Mouse (Mus musculus): ENCODE data around the gene Fhad1. TPM values are rescaled to one million over a fixed set of nuclear protein-coding genes. Genes with fewer than 3 reads are reported as not detected.
"Not testable (repeated sequence)": the region's sequence is repeated elsewhere in the genome, so short reads cannot be mapped to it uniquely, and the experiment has no call there.

The Fhad1 gene
- polyA plus RNA-seq, 1 experiment from 2014 or later: 6.5 TPM

DNA sequence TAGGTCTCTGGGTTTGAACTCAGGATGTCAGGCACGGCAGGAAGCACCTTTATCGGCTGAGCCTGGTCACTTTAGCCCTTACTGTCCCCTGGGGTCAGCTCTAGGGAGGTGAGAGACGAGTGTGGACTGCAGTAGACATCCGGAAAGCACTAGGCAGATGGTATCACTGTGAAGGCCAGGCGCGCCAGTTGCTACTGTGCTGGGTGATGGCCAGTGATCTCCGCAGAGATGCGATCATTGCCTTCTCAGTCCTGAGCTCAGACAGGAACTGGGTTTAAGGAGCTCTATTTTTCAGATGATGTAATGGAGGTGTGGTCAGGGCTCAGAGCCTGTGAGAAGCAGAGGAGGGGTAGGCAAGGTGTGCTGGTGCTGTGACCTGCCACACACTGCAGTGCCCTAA is 40.7 kb upstream of the Fhad1 start:
- WGBS: 80% methylated on average over 8 of the region's 8 CpGs
- H3K27ac ChIP-seq (ENCODE audit: low read depth, low read length): no peak overlapping the region
- H3K4me3 ChIP-seq (ENCODE audit: low read length): no peak overlapping the region
- no peaks in the 10 kb centered on the region for H3K9me3 ChIP-seq (ENCODE audit: control insufficient read depth, low read length)
- H3K27me3 ChIP-seq (replicated peaks; ENCODE audit: control insufficient read depth, insufficient read depth, low read length): no peaks in the 10 kb centered on the region
- no peaks in the 10 kb centered on the region for H3K36me3 ChIP-seq (ENCODE audit: control insufficient read depth, insufficient read depth, low read length)
- H3K4me2 ChIP-seq (ENCODE audit: low read length): no peak overlapping the region
- no peak overlapping the region for H3K9ac ChIP-seq (ENCODE audit: low read depth, low read length)
- ATAC-seq: 0 out of 2 replicates have a peak, but pooled peaks have one; percentile 38
- peaks cover 2% of the 10 kb centered on the region; the same call in 1 of the 2 replicates for H3K4me1 ChIP-seq (ENCODE audit: control insufficient read depth, insufficient read depth, low read depth, low read length)

DNA sequence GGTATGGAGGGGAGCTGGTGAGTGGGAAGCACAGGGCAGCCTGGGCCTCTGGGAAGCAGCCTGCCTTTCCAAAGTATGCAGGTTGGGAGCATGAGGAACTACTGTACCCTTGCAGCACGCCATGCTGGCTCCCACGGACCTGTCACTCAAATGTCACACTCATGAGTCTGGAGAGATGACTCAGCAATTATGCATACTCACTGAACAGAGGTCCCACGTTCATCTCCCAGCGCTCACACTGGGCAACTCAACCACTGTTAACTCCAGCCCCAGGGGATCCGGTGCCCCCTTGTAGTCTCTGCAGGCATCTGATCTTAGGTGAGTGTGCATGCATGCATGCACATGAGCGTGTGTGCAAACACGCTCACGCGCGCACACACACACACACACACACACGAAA is 39.7 kb upstream of the Fhad1 start:
- Histone ChIP-seq H3K27ac (ENCODE audit: low read depth, low read length) (no peak overlapping the region), H3K4me1 (ENCODE audit: control insufficient read depth, insufficient read depth, low read depth, low read length) (peaks cover 2% of the 10 kb centered on the region; the same call in 1 of the 2 replicates), H3K9ac (ENCODE audit: low read depth, low read length) (no peak overlapping the region), H3K36me3 (ENCODE audit: control insufficient read depth, insufficient read depth, low read length) (no peaks in the 10 kb centered on the region), H3K4me3 (ENCODE audit: low read length) (no peak overlapping the region), H3K27me3 (replicated peaks; ENCODE audit: control insufficient read depth, insufficient read depth, low read length) (no peaks in the 10 kb centered on the region), H3K9me3 (ENCODE audit: control insufficient read depth, low read length) (no peaks in the 10 kb centered on the region), H3K4me2 (ENCODE audit: low read length) (no peak overlapping the region)
- WGBS: 80% methylated on average over 11 of the region's 11 CpGs
- no peak for ATAC-seq

DNA sequence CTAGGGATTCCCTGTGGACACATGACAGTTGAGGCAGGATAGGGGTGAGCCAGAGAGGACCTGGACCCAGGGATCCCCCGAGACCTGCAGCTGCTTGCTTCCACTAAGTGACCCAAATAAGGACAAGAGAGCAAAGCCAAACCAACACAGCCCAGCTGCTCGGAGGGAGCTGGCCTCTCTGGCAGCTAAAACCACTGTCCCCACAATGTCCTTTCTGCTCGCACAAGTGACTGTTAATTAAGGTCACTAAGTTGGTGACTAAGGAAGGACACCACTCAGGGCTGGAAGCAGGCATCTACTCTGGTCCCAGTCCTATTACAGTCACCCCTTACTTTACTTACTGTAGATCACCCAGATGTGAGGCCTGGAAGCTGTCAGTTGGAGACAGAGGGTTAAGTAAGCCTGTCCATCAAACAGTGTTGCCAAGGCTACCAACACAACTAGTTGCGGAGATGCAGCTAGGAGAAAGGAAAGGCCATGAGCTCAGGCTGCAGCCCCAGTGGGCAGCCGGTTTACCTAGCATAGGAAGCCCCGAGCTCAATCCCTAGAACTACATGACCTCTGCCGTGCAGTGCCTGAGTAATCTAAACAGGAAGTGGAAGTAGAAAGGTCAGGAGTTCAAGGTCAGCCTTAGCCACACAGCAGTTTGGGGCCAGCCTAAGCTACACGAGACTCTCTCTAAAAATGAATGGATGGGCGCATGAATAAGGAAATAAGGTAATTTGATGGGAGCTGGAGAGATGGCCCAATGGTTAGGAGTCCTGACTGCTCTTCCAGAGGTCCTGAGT is 39.0 kb upstream of the Fhad1 start:
- no peak overlapping the region for H3K27ac ChIP-seq (ENCODE audit: low read depth, low read length)
- H3K4me1 ChIP-seq (ENCODE audit: control insufficient read depth, insufficient read depth, low read depth, low read length): peaks cover 2% of the 10 kb centered on the region; the same call in 1 of the 2 replicates
- WGBS: 52% methylated on average over 9 of the region's 9 CpGs
- H3K4me3 ChIP-seq (ENCODE audit: low read length): no peak overlapping the region
- no peaks in the 10 kb centered on the region for H3K36me3 ChIP-seq (ENCODE audit: control insufficient read depth, insufficient read depth, low read length)
- H3K27me3 ChIP-seq (replicated peaks; ENCODE audit: control insufficient read depth, insufficient read depth, low read length): no peaks in the 10 kb centered on the region
- H3K9me3 ChIP-seq (ENCODE audit: control insufficient read depth, low read length): no peaks in the 10 kb centered on the region
- no peak for ATAC-seq
- no peak overlapping the region for H3K4me2 ChIP-seq (ENCODE audit: low read length)
- no peak overlapping the region for H3K9ac ChIP-seq (ENCODE audit: low read depth, low read length)

DNA sequence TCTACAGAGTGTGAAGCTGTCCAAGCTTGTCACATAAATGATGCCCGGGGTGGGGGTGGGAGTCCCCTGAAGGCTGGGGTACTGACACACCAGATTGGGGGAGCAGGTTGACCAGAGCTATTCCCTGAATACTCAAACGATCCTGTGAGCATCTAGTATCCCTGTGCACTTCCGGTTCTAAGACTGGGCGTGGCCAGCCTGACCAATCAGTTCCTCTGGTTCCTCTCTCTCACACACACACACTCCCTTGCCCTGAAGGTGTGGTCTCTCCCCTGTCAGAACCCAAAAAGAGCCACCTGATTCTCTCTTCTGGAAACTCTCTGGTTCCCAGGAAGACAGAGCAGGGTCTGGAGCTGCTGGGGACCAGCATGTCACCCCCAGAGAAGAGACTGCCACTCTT is 38.4 kb upstream of the Fhad1 start:
- 67% methylated on average over 4 of the region's 4 CpGs for WGBS

DNA sequence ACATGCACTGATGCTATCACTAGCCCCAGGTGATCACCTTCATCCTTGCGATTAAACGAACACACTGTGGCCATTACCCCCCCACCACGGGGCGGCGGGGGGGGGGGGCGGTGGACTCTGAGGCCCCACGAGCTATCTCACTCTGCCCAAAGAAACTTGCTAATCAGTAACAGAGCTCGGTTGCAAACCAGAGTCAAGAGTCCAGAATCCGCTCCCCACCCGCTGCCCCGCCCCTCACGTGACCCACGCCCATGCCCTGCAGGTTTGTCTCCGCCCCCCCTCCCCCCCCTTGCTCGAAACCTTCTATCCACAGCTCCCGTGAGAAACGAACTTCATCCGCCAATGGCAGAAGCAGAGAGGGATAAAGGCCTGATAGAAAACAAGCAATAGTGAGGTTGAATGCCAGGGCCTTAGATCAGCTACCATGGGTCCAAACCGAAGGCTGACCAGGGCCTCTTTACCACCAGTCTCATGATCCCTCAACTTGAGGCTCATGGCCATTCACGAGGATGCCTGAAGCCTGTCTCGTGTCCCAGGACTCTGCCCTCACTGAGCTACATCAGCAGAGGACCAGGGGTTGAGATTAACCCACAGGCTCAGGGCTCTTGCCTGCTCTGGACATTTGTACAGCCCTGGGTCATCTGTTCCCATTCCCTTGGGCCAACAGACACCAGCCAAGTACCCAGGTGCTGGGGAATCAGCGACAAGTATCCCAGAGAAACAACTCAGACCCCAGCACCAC is 37.7 kb upstream of the Fhad1 start:
- Histone ChIP-seq H3K27ac (ENCODE audit: low read depth, low read length) (no peak overlapping the region), H3K9ac (ENCODE audit: low read depth, low read length) (no peak overlapping the region), H3K9me3 (ENCODE audit: control insufficient read depth, low read length) (no peaks in the 10 kb centered on the region), H3K36me3 (ENCODE audit: control insufficient read depth, insufficient read depth, low read length) (no peaks in the 10 kb centered on the region), H3K4me3 (ENCODE audit: low read length) (no peak overlapping the region), H3K4me2 (ENCODE audit: low read length) (no peak overlapping the region), H3K27me3 (replicated peaks; ENCODE audit: control insufficient read depth, insufficient read depth, low read length) (no peaks in the 10 kb centered on the region), H3K4me1 (ENCODE audit: control insufficient read depth, insufficient read depth, low read depth, low read length) (no peaks in the 10 kb centered on the region; the same call in 1 of the 2 replicates)
- WGBS: 62% methylated on average over 22 of the region's 22 CpGs
- ATAC-seq: no peak

More for the DNA sequence above, 38.4 kb upstream of the Fhad1 start:
- ATAC-seq: no peak
- Histone ChIP-seq H3K4me1 (ENCODE audit: control insufficient read depth, insufficient read depth, low read depth, low read length) (peaks cover 2% of the 10 kb centered on the region; the same call in 1 of the 2 replicates), H3K27ac (ENCODE audit: low read depth, low read length) (no peak overlapping the region), H3K36me3 (ENCODE audit: control insufficient read depth, insufficient read depth, low read length) (no peaks in the 10 kb centered on the region), H3K4me3 (ENCODE audit: low read length) (no peak overlapping the region), H3K9me3 (ENCODE audit: control insufficient read depth, low read length) (no peaks in the 10 kb centered on the region), H3K9ac (ENCODE audit: low read depth, low read length) (no peak overlapping the region), H3K4me2 (ENCODE audit: low read length) (no peak overlapping the region), H3K27me3 (replicated peaks; ENCODE audit: control insufficient read depth, insufficient read depth, low read length) (no peaks in the 10 kb centered on the region)

DNA sequence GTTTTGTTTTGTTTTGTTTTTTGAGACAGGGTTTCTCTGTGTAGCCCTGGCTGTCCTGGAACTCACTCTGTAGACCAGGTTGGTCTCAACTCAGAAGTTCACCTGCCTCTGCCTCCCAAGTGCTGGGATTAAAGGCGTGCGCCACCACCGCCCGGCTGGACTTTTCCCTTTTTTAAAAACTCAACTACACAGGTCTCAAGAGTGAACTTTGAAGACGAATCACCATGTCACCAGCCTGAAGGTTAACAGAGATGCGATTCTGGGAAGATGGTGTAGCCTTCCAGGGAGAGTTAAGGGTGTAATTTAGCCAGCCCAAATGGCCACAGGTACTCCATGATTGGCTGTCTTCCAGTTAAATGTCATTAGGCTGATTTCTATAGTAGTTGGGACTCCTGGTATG is 37.0 kb upstream of the Fhad1 start:
- not testable (repeated sequence) for H3K9ac ChIP-seq (ENCODE audit: low read depth, low read length); H3K9me3 ChIP-seq (ENCODE audit: control insufficient read depth, low read length); H3K4me1 ChIP-seq (ENCODE audit: control insufficient read depth, insufficient read depth, low read depth, low read length); H3K27me3 ChIP-seq (replicated peaks; ENCODE audit: control insufficient read depth, insufficient read depth, low read length); H3K4me2 ChIP-seq (ENCODE audit: low read length); H3K4me3 ChIP-seq (ENCODE audit: low read length); H3K36me3 ChIP-seq (ENCODE audit: control insufficient read depth, insufficient read depth, low read length); H3K27ac ChIP-seq (ENCODE audit: low read depth, low read length); ATAC-seq
- WGBS: 91% methylated on average over 6 of the region's 6 CpGs

DNA sequence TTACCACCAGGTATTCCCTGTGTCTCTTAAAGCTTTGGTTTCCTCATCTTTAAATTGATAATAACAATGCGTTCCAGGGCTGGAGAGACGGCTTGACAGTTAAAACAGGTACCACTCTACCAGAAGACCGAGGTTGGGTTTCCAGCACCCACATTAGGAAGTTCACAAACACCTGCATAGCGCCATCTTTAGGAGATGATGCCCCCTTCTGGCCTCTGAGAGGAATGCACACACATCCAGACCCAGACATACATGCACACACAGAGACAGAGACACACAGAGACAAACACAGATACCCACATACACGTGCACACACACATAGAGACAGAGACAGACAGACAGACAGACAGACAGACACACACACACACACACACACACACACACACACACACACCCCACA is 35.1 kb upstream of the Fhad1 start:
- Histone ChIP-seq H3K9me3 (ENCODE audit: control insufficient read depth, low read length) (no peaks in the 10 kb centered on the region), H3K27me3 (replicated peaks; ENCODE audit: control insufficient read depth, insufficient read depth, low read length) (no peaks in the 10 kb centered on the region), H3K4me3 (ENCODE audit: low read length) (no peak overlapping the region), H3K4me1 (ENCODE audit: control insufficient read depth, insufficient read depth, low read depth, low read length) (no peaks in the 10 kb centered on the region), H3K36me3 (ENCODE audit: control insufficient read depth, insufficient read depth, low read length) (no peaks in the 10 kb centered on the region), H3K4me2 (ENCODE audit: low read length) (no peak overlapping the region), H3K27ac (ENCODE audit: low read depth, low read length) (no peak overlapping the region), H3K9ac (ENCODE audit: low read depth, low read length) (no peak overlapping the region)
- 91% methylated on average over 5 of the region's 5 CpGs for WGBS
- ATAC-seq: no peak

DNA sequence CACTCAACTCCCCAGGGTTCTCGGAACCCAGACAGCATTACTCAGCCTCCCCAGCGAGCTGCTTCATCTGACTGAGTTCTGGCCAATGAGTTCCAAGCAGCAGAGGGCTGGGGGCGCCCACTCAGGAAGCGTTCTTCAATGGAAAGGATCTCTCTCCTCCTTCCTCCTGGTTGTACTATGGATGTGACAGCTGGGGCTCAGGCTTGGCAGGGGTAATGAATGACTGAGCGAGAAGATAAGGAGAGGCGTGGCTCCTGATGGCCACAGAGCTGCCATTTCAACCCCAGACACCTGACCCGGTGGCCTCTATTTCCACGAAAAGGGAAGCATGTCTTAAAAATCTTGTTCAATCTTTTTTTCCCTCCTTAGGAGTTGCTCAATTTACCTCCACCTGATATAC is 33.5 kb upstream of the Fhad1 start:
- no peaks in the 10 kb centered on the region for H3K4me1 ChIP-seq (ENCODE audit: control insufficient read depth, insufficient read depth, low read depth, low read length)
- WGBS: 74% methylated on average over 8 of the region's 8 CpGs
- H3K27ac ChIP-seq (ENCODE audit: low read depth, low read length): no peak overlapping the region
- H3K4me3 ChIP-seq (ENCODE audit: low read length): no peak overlapping the region
- no peak for ATAC-seq
- no peaks in the 10 kb centered on the region for H3K9me3 ChIP-seq (ENCODE audit: control insufficient read depth, low read length)
- no peak overlapping the region for H3K4me2 ChIP-seq (ENCODE audit: low read length)
- H3K36me3 ChIP-seq (ENCODE audit: control insufficient read depth, insufficient read depth, low read length): no peaks in the 10 kb centered on the region
- H3K27me3 ChIP-seq (replicated peaks; ENCODE audit: control insufficient read depth, insufficient read depth, low read length): no peaks in the 10 kb centered on the region
- H3K9ac ChIP-seq (ENCODE audit: low read depth, low read length): no peak overlapping the region

DNA sequence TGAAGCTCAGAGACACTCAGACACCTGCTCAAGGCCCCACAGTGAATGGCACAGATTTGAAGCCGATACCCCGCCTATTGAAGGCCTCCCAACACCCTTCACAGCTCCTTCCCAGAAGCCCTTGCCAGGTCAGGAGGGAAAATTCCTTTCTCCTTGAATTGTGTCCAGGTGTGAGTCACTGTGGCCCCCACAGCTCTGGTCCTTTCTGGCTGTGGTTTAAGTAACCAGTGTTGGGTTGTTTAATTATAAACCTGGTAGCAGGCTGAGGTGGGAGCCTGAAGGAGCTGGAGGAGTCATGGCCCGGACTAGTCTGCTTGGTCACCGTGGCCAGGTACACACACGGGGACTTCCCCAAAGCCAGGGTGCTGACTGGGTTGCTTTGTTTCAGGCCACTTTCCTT is 32.1 kb upstream of the Fhad1 start:
- Histone ChIP-seq H3K4me1 (ENCODE audit: control insufficient read depth, insufficient read depth, low read depth, low read length) (no peaks in the 10 kb centered on the region), H3K27me3 (replicated peaks; ENCODE audit: control insufficient read depth, insufficient read depth, low read length) (no peaks in the 10 kb centered on the region), H3K4me3 (ENCODE audit: low read length) (no peak overlapping the region), H3K36me3 (ENCODE audit: control insufficient read depth, insufficient read depth, low read length) (no peaks in the 10 kb centered on the region), H3K4me2 (ENCODE audit: low read length) (no peak overlapping the region), H3K9ac (ENCODE audit: low read depth, low read length) (no peak overlapping the region), H3K27ac (ENCODE audit: low read depth, low read length) (no peak overlapping the region), H3K9me3 (ENCODE audit: control insufficient read depth, low read length) (no peaks in the 10 kb centered on the region)
- ATAC-seq: no peak
- WGBS: 96% methylated on average over 5 of the region's 5 CpGs

All from hindbrain, embryonic 16.5 days (tissue).